Mouse (Mus musculus) hindbrain, embryonic 16.5 days (tissue): ENCODE data around the gene Klhl33. TPM values are rescaled to one million over a fixed set of nuclear protein-coding genes. Genes with fewer than 3 reads are reported as not detected.
A peak's percentile ranks its signal among the peaks of the same experiment; 100 is the strongest.
"Not testable (repeated sequence)": the region's sequence is repeated elsewhere in the genome, so short reads cannot be mapped to it uniquely, and the experiment has no call there.

ENCODE experiments used
- ATAC-seq: fragments of 200-750 bp; cut with Nextera tagmentation; 2 replicates; pipeline ENCODE4 v1.8.0; 2017; ENCODE audit warnings: moderate TSS enrichment, moderate library complexity
- H3K27ac ChIP-seq: fragments of 300-500 bp; sonication (generic); 2 replicates; pipeline ENCODE4 v1.5.1; 2014; ENCODE audit warnings: low read depth, mild to moderate bottlenecking, control low read depth, low read length, moderate library complexity
- H3K27me3 ChIP-seq: fragments of 300-500 bp; sonication (generic); replicated peaks from 2 replicates; pipeline ENCODE4 v1.6.1; 2014; ENCODE audit warnings: low read length; ENCODE audit not compliant: control insufficient read depth, insufficient read depth
- H3K36me3 ChIP-seq: fragments of 300-500 bp; sonication (generic); 2 replicates; pipeline ENCODE4 v1.6.1; 2014; ENCODE audit warnings: mild to moderate bottlenecking, low read length, moderate library complexity, mixed read lengths; ENCODE audit not compliant: control insufficient read depth, insufficient read depth
- H3K4me1 ChIP-seq: fragments of 300-500 bp; sonication (generic); 2 replicates; pipeline ENCODE4 v1.6.1; 2014; ENCODE audit warnings: low read depth, low read length; ENCODE audit not compliant: control insufficient read depth, insufficient read depth
- H3K4me2 ChIP-seq: fragments of 300-500 bp; sonication (generic); 2 replicates; pipeline ENCODE4 v1.6.1; 2014; ENCODE audit warnings: mild to moderate bottlenecking, low read length, control low read depth, moderate library complexity
- H3K4me3 ChIP-seq: fragments of 300-500 bp; sonication (generic); 2 replicates; pipeline ENCODE4 v1.5.1; 2014; ENCODE audit warnings: mild to moderate bottlenecking, low read length, control low read depth, moderate library complexity
- H3K9ac ChIP-seq: fragments of 300-500 bp; sonication (generic); 2 replicates; pipeline ENCODE4 v1.6.1; 2014; ENCODE audit warnings: low read depth, mild to moderate bottlenecking, control low read depth, low read length, moderate library complexity
- H3K9me3 ChIP-seq: fragments of 300-500 bp; sonication (generic); 2 replicates; pipeline ENCODE4 v1.6.1; 2014; ENCODE audit warnings: mild to moderate bottlenecking, low read length, moderate library complexity; ENCODE audit not compliant: control insufficient read depth
- WGBS: fragments of 180-500 bp; shearing (Covaris S2); extraction: QIAGEN DNeasy Blood & Tissue Kit; methylation state at CpG from one replicate; pipeline ENCODE4 v1.1.7; 2014; 5-methylcytosine and 5-hydroxymethylcytosine counted together
- polyA plus RNA-seq: library from polyadenylated mRNA; unstranded; fragments of >200 nt; fragmentation: Nextera tagmentation; extraction: Ambion mirVana; gene quantifications from 2 replicates; pipeline ENCODE4 v1.2.1, GENCODE M21; 2015

The Klhl33 gene
- polyA plus RNA-seq, result 4.2 and 4.3 TPM in 2 replicates

DNA sequence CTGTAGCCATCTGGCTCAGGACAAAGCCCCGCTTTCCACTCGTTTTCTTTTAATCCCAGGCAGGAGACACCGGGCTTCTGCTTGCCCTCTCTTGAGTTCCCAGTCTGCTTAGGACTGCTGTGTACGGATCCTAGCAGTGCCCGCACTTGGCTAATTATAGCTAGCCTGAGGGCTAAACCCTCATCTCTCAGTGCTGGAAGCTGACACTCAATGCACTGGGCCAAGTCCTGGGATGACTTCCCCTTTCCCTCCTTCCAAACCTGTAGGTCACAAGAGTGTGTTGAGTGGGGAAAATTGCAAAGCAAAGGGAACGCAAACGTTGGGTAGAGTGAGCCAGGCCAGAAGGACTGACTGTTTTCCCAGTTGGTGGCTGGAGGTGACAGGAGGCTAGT lies at the start of gene Klhl33:
Klhl33 (minus strand) TSS at position 134 of the 392 bp plus-strand sequence.
- 42% methylated on average over 7 of the region's 7 CpGs for WGBS
- peaks cover 6% of the 10 kb centered on the region; the same call in 1 of the 2 replicates for H3K4me1 ChIP-seq
- no peaks in the 10 kb centered on the region for H3K27me3 ChIP-seq
- ATAC-seq, result peak; percentile 21
- H3K9me3 ChIP-seq, result no peaks in the 10 kb centered on the region
- peak within 1 kb of the TSS; percentile 95 for H3K4me2 ChIP-seq
- H3K36me3 ChIP-seq, result no peaks in the 10 kb centered on the region
- H3K4me3 ChIP-seq, result peak within 1 kb of the TSS; percentile 55
- H3K9ac ChIP-seq, result peak within 1 kb of the TSS; percentile 76
- H3K27ac ChIP-seq, result peak within 1 kb of the TSS; percentile 26

- not testable (repeated sequence) for H3K4me1 ChIP-seq, H3K9me3 ChIP-seq, H3K27me3 ChIP-seq, H3K36me3 ChIP-seq, ATAC-seq, H3K27ac ChIP-seq
- H3K4me2 ChIP-seq, result peak overlapping the region; percentile 59
- peak overlapping the region; percentile 48 for H3K4me3 ChIP-seq
- peak overlapping the region; percentile 61 for H3K9ac ChIP-seq
- 26% methylated on average over 3 of the region's 3 CpGs for WGBS
Measured at GRCm38 (mm10) chr14:50945526-50945925, 48.2 kb upstream of the Klhl33 start.

- WGBS, result 13% methylated on average over 6 of the region's 6 CpGs
- H3K36me3 ChIP-seq, H3K27me3 ChIP-seq, ATAC-seq, H3K9me3 ChIP-seq, H3K4me1 ChIP-seq: not testable (repeated sequence)
- Histone ChIP-seq H3K9ac (peak overlapping the region; percentile 61), H3K27ac (peak overlapping the region; percentile 79), H3K4me3 (peak overlapping the region; percentile 48), H3K4me2 (peak overlapping the region; percentile 59)
Measured at GRCm38 (mm10) chr14:50945081-50945480, 47.8 kb upstream of the Klhl33 start.

DNA sequence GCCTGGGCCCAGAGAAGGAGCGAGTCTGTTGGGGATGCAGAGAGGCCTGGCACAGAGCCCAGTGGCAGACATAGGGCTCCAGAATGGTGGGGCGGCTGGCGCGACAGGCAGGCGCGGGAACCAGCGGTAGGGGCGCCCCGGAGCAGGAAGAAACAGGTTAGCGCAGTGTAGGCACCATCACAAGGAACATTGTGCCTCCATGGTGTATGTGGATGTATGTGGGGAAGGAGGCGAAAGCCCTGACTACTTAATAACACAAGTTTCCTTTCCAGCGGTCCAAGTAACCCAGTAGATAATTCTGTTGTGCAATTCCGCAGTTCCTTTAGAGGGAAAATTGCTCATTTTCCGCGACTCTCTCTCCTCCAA lies 47.3 kb upstream of the Klhl33 start:
- H3K9me3 ChIP-seq, H3K4me1 ChIP-seq, H3K27me3 ChIP-seq, H3K36me3 ChIP-seq: not testable (repeated sequence)
- Histone ChIP-seq H3K27ac (peak overlapping the region; percentile 79), H3K4me2 (peak overlapping the region; percentile 59), H3K4me3 (peak overlapping the region; percentile 48), H3K9ac (peak overlapping the region; percentile 61)
- ATAC-seq, result peak; percentile 97
- WGBS, result 0% methylated on average over 15 of the region's 15 CpGs

- Histone ChIP-seq H3K36me3 (no peaks in the 10 kb centered on the region), H3K4me1 (no peaks in the 10 kb centered on the region), H3K4me3 (peak within 1 kb of the TSS; percentile 48), H3K27me3 (no peaks in the 10 kb centered on the region), H3K9ac (peak within 1 kb of the TSS; percentile 61), H3K4me2 (peak within 1 kb of the TSS; percentile 59), H3K9me3 (no peaks in the 10 kb centered on the region), H3K27ac (peak within 1 kb of the TSS; percentile 79)
- peak; percentile 99 for ATAC-seq
- 16% methylated on average over 31 of the region's 31 CpGs for WGBS
Measured at GRCm38 (mm10) chr14:50943932-50944667, 46.8 kb upstream of the Klhl33 start, which contains the start of gene Gm49342. Gm49342 (plus strand) TSS chr14:50944517.

DNA sequence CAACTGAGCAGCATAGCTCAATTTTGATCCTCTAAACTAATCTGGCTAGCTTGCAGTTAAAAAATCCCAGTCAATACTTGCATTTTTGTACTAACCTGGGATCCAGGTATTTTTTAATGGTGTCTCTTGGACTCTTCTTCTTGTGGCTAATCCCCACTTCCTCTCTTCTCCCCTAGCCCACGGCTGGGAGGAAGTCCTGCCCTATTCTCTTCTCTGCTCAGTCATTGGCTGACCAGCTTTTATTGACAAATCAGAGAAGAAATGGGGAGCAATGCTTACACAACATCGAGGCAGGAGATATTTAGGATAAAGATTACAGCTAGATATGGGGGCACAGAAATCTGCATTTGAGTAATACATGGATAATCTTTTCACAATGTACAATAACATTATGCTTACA lies 41.6 kb upstream of the Klhl33 start:
- H3K4me1 ChIP-seq, result no peaks in the 10 kb centered on the region
- H3K27ac ChIP-seq, result no peak overlapping the region
- ATAC-seq, result no peak
- no peak overlapping the region for H3K4me3 ChIP-seq
- H3K4me2 ChIP-seq, result no peak overlapping the region
- H3K27me3 ChIP-seq, result no peaks in the 10 kb centered on the region
- no peaks in the 10 kb centered on the region for H3K36me3 ChIP-seq
- no peaks in the 10 kb centered on the region for H3K9me3 ChIP-seq
- H3K9ac ChIP-seq, result no peak overlapping the region
- WGBS, result 52% methylated on average over 2 of the region's 2 CpGs

- no peaks in the 10 kb centered on the region for H3K27me3 ChIP-seq
- H3K4me3 ChIP-seq, result no peak overlapping the region
- no peak for ATAC-seq
- 93% methylated on average over 3 of the region's 3 CpGs for WGBS
- H3K9ac ChIP-seq, result no peak overlapping the region
- H3K27ac ChIP-seq, result no peak overlapping the region
- no peaks in the 10 kb centered on the region for H3K36me3 ChIP-seq
- H3K4me1 ChIP-seq, result no peaks in the 10 kb centered on the region
- H3K9me3 ChIP-seq, result no peaks in the 10 kb centered on the region
- H3K4me2 ChIP-seq, result no peak overlapping the region
Measured at GRCm38 (mm10) chr14:50938119-50938908, 41.0 kb upstream of the Klhl33 start.

GRCm38 (mm10) chr14:50936649-50937048 lies 39.3 kb upstream of the Klhl33 start:
- H3K27ac ChIP-seq, result no peak overlapping the region
- no peaks in the 10 kb centered on the region for H3K27me3 ChIP-seq
- H3K36me3 ChIP-seq, result no peaks in the 10 kb centered on the region
- no peak for ATAC-seq
- peaks cover 2% of the 10 kb centered on the region for H3K4me1 ChIP-seq
- no peak overlapping the region for H3K4me2 ChIP-seq
- H3K4me3 ChIP-seq, result no peak overlapping the region
- WGBS, result 64% methylated on average over 1 of the region's 1 CpGs
- H3K9me3 ChIP-seq, result no peaks in the 10 kb centered on the region
- no peak overlapping the region for H3K9ac ChIP-seq

DNA sequence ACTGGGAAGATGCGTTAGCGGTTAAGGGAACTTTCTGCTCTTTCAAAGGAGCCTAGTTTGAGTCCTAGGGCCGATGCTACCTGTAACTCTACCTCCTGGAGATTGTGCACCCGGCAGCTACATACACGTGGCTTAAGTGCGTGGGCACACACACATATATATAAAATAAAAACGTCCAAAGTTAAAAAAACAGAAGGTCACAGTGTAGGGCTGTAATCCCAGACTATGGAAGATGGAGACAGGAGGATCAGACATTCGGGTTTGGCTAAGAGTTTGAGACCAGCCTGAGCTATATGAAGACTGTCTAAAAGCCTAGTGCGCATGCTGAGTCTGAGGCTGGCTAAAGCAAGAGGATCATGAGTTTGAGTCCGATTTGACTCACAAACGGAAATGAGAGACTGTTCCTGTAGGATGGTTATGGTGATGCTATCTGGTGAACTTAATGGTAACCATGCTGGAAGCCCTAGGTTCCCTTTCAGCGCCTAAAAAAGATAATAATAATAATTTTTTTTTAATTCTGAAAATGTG lies 34.2 kb upstream of the Klhl33 start:
- Histone ChIP-seq H3K9me3 (no peaks in the 10 kb centered on the region), H3K4me2 (peak overlapping the region; percentile 78), H3K27me3 (no peaks in the 10 kb centered on the region), H3K36me3 (peaks cover 19% of the 10 kb centered on the region), H3K4me1 (peaks cover 17% of the 10 kb centered on the region), H3K27ac (peak overlapping the region; percentile 88), H3K9ac (peak overlapping the region; percentile 73), H3K4me3 (peak overlapping the region; percentile 90)
- 12% methylated on average over 12 of the region's 12 CpGs for WGBS
- no peak for ATAC-seq
